Mouse (Mus musculus) midbrain, embryonic 14.5 days (tissue): ENCODE data around the gene Elf4. TPM values are rescaled to one million over a fixed set of nuclear protein-coding genes. Genes with fewer than 3 reads are reported as not detected.

Source experiments
- ATAC-seq: fragments of 200-750 bp; cut with Nextera tagmentation; 2 replicates; pipeline ENCODE4 v1.8.0; 2017; ENCODE audit warnings: moderate number of reproducible peaks, moderate library complexity; ENCODE audit not compliant: low FRiP score, low TSS enrichment
- DNase-seq: peaks from one replicate; pipeline ENCODE4 v3.0.0-alpha.2; 2015
- H3K27ac ChIP-seq: fragments of 300-500 bp; sonication (generic); replicated peaks from 2 replicates; pipeline ENCODE4 v1.5.1; 2014; ENCODE audit warnings: mild to moderate bottlenecking, low read depth, low read length, moderate library complexity
- H3K27me3 ChIP-seq: fragments of 300-500 bp; sonication (generic); 2 replicates; pipeline ENCODE4 v1.6.1; 2014; ENCODE audit warnings: low read length, control low read depth, mixed read lengths; ENCODE audit not compliant: control insufficient read depth, insufficient read depth
- H3K36me3 ChIP-seq: fragments of 300-500 bp; sonication (generic); 2 replicates; pipeline ENCODE4 v1.6.1; 2014; ENCODE audit warnings: low read length, control low read depth; ENCODE audit not compliant: control insufficient read depth, insufficient read depth
- H3K4me1 ChIP-seq: fragments of 300-500 bp; sonication (generic); 2 replicates; pipeline ENCODE4 v1.6.1; 2014; ENCODE audit warnings: mild to moderate bottlenecking, antibody characterized with exemption, low read length, control low read depth; ENCODE audit not compliant: control insufficient read depth, insufficient read depth
- H3K4me2 ChIP-seq: fragments of 300-500 bp; sonication (generic); 2 replicates; pipeline ENCODE4 v1.6.1; 2014; ENCODE audit warnings: mild to moderate bottlenecking, low read length, moderate library complexity
- H3K4me3 ChIP-seq: fragments of 300-500 bp; sonication (generic); replicated peaks from 2 replicates; pipeline ENCODE4 v1.5.1; 2014; ENCODE audit warnings: low read depth, low read length
- H3K9ac ChIP-seq: fragments of 300-500 bp; sonication (generic); replicated peaks from 2 replicates; pipeline ENCODE4 v1.6.1; 2014; ENCODE audit warnings: mild to moderate bottlenecking, low read length, moderate library complexity
- H3K9me3 ChIP-seq: fragments of 300-500 bp; sonication (generic); 2 replicates; pipeline ENCODE4 v1.6.1; 2016; ENCODE audit warnings: low read length, control low read depth, mixed read lengths; ENCODE audit not compliant: control insufficient read depth
- WGBS: fragments of 180-500 bp; shearing (Covaris S2); extraction: QIAGEN DNeasy Blood & Tissue Kit; methylation state at CpG from one replicate; pipeline ENCODE4 v1.1.7; 2014; 5-methylcytosine and 5-hydroxymethylcytosine counted together
- polyA plus RNA-seq: library from polyadenylated mRNA; unstranded; fragments of >200 nt; fragmentation: Nextera tagmentation; extraction: Ambion mirVana; gene quantifications from 2 replicates; pipeline ENCODE4 v1.2.1, GENCODE M21; 2014

Gene Elf4
- polyA plus RNA-seq, 1 experiment from 2014 or later: 0.95 TPM

DNA sequence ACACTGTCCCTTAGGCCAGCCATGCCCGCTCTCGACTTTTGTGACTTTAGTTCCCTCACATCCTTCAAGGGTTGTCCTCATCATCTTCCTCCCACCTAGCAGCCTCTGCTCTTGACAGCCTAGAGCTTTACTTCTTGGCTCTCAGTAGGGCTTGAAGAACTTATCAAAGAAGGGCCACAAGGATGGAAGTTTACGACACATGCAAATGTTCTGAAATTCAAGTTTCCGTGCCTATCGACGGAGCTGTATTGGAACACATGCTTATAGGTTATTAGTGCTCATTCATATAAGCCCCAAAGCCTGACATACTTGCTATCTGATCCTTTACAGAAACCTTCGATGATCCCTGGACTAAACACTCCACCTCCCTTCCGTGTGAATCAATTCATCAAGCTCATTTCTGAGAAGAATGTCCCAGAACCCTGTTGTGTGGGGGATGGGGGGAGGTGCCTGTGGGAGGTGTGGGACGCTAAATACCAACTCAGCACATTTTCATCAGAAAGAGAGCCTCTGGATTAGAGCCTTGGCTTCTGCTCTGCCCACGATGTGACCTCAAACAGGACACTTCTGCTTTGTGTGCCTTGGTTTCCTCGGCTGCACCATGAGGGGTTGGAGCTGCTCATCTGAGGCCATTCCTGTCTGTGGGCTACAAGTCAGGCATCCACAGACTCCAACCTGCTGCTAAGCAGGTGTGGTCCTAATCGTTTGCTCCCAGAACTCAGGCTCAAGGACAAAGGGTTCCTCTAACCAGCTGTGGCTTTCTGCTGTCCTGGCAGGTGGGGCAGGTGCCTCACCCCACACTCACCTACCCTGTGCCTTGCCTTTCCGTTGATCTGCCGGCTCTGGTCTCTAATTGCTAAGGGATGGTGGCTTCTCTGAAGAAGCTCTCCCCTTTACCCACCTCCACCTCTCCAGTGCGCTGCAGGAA, 30.1 kb downstream of the Elf4 start:
- no peak overlapping the region for H3K4me2 ChIP-seq
- H3K27ac ChIP-seq: no peak overlapping the region
- no peaks in the 10 kb centered on the region for H3K9me3 ChIP-seq
- no peak for ATAC-seq
- no peak overlapping the region for H3K9ac ChIP-seq
- DNase-seq: no peak
- H3K4me3 ChIP-seq: no peak overlapping the region
- 69% methylated on average over 15 of the region's 15 CpGs for WGBS
- no peaks in the 10 kb centered on the region for H3K4me1 ChIP-seq
- no peaks in the 10 kb centered on the region for H3K36me3 ChIP-seq
- H3K27me3 ChIP-seq: no peaks in the 10 kb centered on the region

DNA sequence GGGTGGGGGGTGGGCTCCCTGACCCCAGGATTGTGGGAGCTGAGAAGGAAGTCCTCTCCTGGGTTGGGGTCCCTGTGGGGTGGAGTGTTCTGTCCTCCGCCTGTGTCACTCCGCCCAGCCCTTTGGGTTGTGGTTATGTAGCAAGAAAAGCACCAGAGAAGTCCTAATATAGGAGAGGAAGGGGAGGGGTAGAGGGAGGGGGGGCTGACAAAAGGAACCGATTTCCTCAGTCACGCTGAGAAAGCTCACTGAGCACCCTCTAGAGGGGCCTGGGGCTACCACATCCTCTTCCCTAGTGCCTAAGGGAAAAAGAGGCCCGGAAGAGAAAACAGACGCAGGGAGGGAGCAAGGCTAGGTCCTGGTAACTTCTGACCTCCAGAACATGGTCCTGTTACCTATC, 33.4 kb downstream of the Elf4 start:
- no peaks in the 10 kb centered on the region for H3K36me3 ChIP-seq
- no peaks in the 10 kb centered on the region for H3K4me1 ChIP-seq
- H3K9me3 ChIP-seq: no peaks in the 10 kb centered on the region
- no peak overlapping the region for H3K9ac ChIP-seq
- WGBS: 44% methylated on average over 6 of the region's 6 CpGs
- H3K27me3 ChIP-seq: no peaks in the 10 kb centered on the region
- no peak for DNase-seq
- no peak overlapping the region for H3K4me3 ChIP-seq
- ATAC-seq: no peak
- H3K4me2 ChIP-seq: no peak overlapping the region
- no peak overlapping the region for H3K27ac ChIP-seq

DNA sequence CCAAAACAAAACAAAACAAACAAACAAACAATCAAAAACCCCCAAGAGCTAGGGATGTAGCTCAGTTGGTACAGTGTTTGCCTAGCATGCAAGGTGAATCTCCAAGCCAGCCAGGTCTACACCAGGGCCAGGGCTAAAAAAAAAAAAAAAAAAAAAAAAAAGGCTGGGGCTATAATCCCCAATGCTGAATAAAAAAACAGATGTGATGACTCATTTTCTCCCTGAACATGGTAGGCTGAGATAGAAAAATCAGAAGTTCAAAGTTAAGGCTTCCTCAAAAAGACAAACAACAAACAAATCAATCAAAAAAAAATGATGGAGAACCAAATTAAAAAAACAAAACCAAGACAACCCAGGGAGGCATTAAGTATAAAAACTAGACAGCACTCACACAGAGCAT, 33.8 kb downstream of the Elf4 start:
- Histone ChIP-seq H3K4me2 (no peak overlapping the region), H3K27ac (no peak overlapping the region), H3K9ac (no peak overlapping the region), H3K9me3 (no peaks in the 10 kb centered on the region), H3K27me3 (no peaks in the 10 kb centered on the region), H3K4me3 (no peak overlapping the region), H3K4me1 (no peaks in the 10 kb centered on the region), H3K36me3 (no peaks in the 10 kb centered on the region)
- ATAC-seq: no peak
- DNase-seq: no peak

- Histone ChIP-seq H3K4me2 (no peak overlapping the region), H3K4me3 (no peak overlapping the region), H3K27me3 (no peaks in the 10 kb centered on the region), H3K9ac (no peak overlapping the region), H3K27ac (no peak overlapping the region), H3K4me1 (no peaks in the 10 kb centered on the region), H3K36me3 (no peaks in the 10 kb centered on the region), H3K9me3 (no peaks in the 10 kb centered on the region)
- ATAC-seq (no peak), DNase-seq (no peak)
- WGBS: 86% methylated on average over 8 of the region's 8 CpGs
These were observed 34.3 kb downstream of the Elf4 start for GRCm38 (mm10) chrX:48428642-48429041.

- Histone ChIP-seq H3K9me3 (no peaks in the 10 kb centered on the region), H3K9ac (no peak overlapping the region), H3K27me3 (no peaks in the 10 kb centered on the region), H3K4me2 (no peak overlapping the region), H3K36me3 (no peaks in the 10 kb centered on the region), H3K4me1 (no peaks in the 10 kb centered on the region), H3K27ac (no peak overlapping the region), H3K4me3 (no peak overlapping the region)
- ATAC-seq (no peak), DNase-seq (no peak)
- WGBS: 77% methylated on average over 6 of the region's 6 CpGs
These were observed 34.7 kb downstream of the Elf4 start for GRCm38 (mm10) chrX:48428241-48428640.

GRCm38 (mm10) chrX:48425280-48425679, 37.7 kb downstream of the Elf4 start:
- 79% methylated on average over 7 of the region's 7 CpGs for WGBS
- H3K36me3 ChIP-seq: no peaks in the 10 kb centered on the region
- ATAC-seq (no peak), DNase-seq (no peak)
- H3K4me3 ChIP-seq: no peak overlapping the region
- H3K4me1 ChIP-seq: no peaks in the 10 kb centered on the region
- H3K27ac ChIP-seq: no peak overlapping the region
- no peaks in the 10 kb centered on the region for H3K27me3 ChIP-seq
- no peaks in the 10 kb centered on the region for H3K9me3 ChIP-seq
- no peak overlapping the region for H3K9ac ChIP-seq
- no peak overlapping the region for H3K4me2 ChIP-seq

GRCm38 (mm10) chrX:48424583-48424982, 38.3 kb downstream of the Elf4 start:
- H3K4me2 ChIP-seq: no peak overlapping the region
- no peaks in the 10 kb centered on the region for H3K27me3 ChIP-seq
- H3K36me3 ChIP-seq: no peaks in the 10 kb centered on the region
- H3K27ac ChIP-seq: no peak overlapping the region
- H3K9me3 ChIP-seq: no peaks in the 10 kb centered on the region
- no peak for DNase-seq
- no peak for ATAC-seq
- H3K4me1 ChIP-seq: no peaks in the 10 kb centered on the region
- 59% methylated on average over 3 of the region's 3 CpGs for WGBS
- H3K4me3 ChIP-seq: no peak overlapping the region
- H3K9ac ChIP-seq: no peak overlapping the region

GRCm38 (mm10) chrX:48423671-48424070, 39.3 kb downstream of the Elf4 start:
- ATAC-seq (no peak), DNase-seq (no peak)
- no peaks in the 10 kb centered on the region for H3K4me1 ChIP-seq
- no peak overlapping the region for H3K4me2 ChIP-seq
- no peaks in the 10 kb centered on the region for H3K9me3 ChIP-seq
- no peaks in the 10 kb centered on the region for H3K27me3 ChIP-seq
- 83% methylated on average over 1 of the region's 1 CpGs for WGBS
- no peak overlapping the region for H3K27ac ChIP-seq
- H3K36me3 ChIP-seq: no peaks in the 10 kb centered on the region
- H3K4me3 ChIP-seq: no peak overlapping the region
- no peak overlapping the region for H3K9ac ChIP-seq

- Histone ChIP-seq H3K36me3 (no peaks in the 10 kb centered on the region), H3K27me3 (no peaks in the 10 kb centered on the region), H3K4me3 (no peak overlapping the region), H3K9ac (no peak overlapping the region), H3K27ac (no peak overlapping the region), H3K4me2 (no peak overlapping the region), H3K9me3 (no peaks in the 10 kb centered on the region), H3K4me1 (no peaks in the 10 kb centered on the region)
- DNase-seq (peak; percentile 80), ATAC-seq (no peak)
- 37% methylated on average over 4 of the region's 4 CpGs for WGBS
These were observed 39.9 kb downstream of the Elf4 start for GRCm38 (mm10) chrX:48422986-48423385.
